Mouse (Mus musculus) erythroid progenitor cell, adult 5-6 weeks (primary cell): ENCODE results near the gene Polr2g. TPM values are rescaled to one million over a fixed set of nuclear protein-coding genes. Genes with fewer than 3 reads are reported as not detected.

Source experiments
- ATAC-seq: replicated peaks from 2 replicates; pipeline ENCODE4 v1.8.0; 2016; ENCODE audit warnings: moderate number of reproducible peaks, mild to moderate bottlenecking, moderate TSS enrichment, inconsistent platforms; ENCODE audit not compliant: poor library complexity, low FRiP score, severe bottlenecking
- total RNA-seq, 2 experiments: library from RNA; stranded (forward) in 1 of 2; stranded (reverse) in 1 of 2; fragments of 150-400 nt in 1 of 2; fragments of 186-747, 209-891 nt in 1 of 2; gene quantifications; 2 replicates each; pipeline versions ENCODE4 v1.2.3 to v1.2.4; 2015 to 2017; ENCODE audit warnings: low replicate concordance in 2 of 2

Polr2g gene
- total RNA-seq, 2 experiments from 2014 or later: 16.5 to 49.0 TPM

DNA sequence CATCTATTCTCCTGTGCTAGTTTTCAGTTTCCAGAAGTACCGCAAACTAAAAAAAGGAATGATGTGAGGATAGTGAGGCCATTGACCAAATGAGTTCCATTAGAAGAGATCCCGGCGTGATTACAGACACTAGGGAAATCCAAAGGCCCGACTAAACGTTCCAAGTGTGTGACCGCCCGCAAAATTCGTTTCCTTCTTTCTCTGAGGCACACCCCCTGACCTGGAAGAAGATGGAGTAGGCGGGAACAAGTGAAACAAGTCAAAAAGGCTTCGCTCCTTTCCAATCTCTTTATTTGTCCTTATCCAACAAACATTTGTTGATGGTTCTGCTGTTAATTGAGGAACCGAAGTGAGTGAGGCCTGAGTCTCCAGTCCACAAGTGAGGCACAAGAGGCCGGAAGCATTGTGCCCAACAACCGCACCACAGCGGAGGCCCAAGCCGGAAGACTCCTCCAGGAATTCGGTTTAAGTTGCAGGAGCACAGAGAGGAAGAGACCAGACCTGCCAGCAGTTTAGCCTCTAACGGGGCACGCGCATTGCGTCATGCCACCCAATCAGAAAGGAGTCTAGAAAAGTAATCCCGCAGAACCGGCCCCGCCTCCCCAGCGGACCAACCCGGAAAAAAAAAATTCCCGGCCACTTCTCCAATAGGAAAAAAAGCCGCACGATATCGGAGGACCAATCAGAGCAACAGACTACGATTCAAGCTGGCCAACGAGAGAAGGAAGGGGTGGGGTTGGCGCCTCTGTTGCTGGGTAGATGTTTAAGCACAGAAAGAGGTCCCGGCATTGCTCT, 20.6 kb upstream of the Polr2g start, which contains the start of gene Ttc9c:
Gene Ttc9c (minus strand): TSS at position 533 of the 795 bp plus-strand sequence.
- ATAC-seq: peak; percentile 78

DNA sequence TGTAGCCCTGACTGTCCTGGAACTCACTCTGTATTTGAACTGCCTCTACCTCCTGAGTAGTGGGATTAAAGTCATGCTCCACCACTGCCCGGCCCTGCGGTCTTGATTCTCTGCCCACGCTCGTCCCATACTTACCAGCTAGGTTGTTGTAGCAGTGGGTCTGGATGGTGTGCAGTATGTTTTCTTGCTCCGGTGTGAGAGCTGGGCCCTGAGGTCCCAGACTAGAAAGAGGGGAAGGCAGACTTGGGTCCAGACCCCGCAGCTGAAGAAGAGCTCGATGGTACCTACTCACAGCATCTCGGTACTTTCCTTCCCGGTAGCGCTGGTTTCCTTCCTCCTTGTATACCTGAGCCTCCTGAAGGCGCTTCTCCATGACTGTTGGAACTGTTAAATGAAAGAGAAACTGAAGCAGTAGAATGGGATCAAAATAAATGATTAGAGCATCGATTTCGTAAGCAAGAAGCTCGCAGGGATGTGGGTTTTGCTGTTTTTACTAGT, 20.0 kb upstream of the Polr2g start:
- no peak for ATAC-seq

DNA sequence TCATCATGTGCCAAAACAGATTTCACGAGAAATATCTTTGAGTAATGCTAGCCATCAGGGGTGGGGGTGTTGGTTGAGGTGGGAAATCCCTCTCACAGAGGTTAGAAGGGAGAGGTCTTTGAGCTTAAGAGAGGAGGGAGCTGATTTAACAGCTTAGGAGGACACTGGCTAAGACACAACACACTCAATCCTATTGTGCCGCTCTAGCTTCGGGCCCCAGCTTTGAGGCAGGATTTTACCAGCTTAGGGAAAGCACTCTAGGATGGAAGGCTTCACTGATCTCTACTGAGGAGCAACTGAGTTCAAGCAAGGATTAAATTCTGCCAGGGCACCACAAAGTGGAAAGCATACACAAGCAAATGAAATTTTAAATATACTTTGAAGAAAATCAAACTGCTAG, 18.6 kb upstream of the Polr2g start:
- no peak for ATAC-seq

DNA sequence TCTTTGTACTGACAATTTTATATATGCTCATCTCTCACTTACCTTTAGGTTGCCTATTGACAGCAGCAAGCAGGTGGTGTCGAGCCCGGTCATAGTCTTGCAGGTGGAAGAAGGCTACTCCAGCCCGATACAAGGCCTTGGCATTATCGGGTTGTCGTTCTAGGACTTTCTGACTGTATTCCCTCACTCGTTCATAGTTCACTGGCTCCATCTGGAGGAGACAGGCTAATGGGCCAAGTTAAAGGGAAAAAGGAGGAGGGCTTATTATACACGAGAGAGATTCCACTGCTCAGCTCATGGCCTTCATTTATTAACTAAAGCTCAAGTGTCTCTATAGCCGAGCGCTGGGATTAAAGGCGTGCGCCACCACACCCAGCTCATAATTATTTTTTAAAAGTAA, 17.4 kb upstream of the Polr2g start:
- no peak for ATAC-seq

DNA sequence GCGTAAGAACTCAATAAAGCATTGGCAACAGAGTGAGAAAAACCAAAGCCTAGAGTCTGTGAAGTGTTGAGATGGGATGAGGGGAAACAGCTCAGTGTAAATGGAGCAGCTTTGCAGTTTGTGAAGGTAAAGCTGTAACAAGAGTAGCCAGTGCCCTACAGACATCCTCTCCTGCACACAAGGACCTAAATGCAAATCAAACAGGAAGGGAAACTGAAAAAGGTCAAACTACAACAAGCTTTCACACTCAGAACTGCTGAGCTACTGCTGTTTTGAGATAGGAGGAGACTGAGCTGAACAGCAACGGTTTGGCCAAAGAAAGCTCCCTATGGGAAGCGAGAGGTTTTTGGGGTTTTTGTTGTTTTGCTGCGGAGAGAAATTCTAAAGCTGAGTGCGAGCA, 8.4 kb upstream of the Polr2g start:
- ATAC-seq: no peak

DNA sequence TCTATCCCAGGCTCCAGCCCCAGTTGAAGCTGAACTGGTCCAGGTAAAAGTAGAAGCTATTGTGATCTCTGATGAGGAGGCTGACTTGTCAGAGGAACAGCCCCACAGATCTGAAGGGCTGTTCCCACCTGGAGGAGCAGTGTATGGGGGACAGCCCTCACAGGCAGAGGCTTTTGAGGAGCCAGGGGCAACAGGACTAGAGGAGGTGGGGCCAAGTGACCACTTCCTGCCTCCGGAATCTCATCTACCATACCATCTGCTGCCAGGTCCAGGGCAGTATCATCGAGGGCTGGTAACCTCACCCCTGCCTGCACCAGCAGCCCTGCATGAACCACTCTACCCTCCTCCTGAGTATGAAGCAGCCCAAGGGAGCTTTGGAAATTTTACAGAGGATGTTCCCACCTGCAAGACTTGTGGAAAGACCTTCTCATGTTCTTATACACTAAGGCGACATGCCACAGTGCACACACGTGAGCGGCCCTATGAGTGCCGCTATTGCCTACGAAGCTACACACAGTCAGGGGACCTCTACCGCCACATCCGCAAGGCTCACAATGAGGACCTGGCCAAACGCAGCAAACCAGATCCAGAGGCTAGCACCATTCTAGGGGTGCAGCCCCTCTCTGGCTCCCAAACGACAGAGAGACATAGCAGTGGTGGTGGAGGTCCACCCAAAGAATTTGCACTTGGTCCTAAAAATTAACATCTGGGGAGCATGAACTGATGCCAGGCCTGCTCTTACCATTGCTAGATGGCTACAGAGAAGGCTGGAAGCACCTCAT, 5.7 kb upstream of the Polr2g start:
- no peak for ATAC-seq

DNA sequence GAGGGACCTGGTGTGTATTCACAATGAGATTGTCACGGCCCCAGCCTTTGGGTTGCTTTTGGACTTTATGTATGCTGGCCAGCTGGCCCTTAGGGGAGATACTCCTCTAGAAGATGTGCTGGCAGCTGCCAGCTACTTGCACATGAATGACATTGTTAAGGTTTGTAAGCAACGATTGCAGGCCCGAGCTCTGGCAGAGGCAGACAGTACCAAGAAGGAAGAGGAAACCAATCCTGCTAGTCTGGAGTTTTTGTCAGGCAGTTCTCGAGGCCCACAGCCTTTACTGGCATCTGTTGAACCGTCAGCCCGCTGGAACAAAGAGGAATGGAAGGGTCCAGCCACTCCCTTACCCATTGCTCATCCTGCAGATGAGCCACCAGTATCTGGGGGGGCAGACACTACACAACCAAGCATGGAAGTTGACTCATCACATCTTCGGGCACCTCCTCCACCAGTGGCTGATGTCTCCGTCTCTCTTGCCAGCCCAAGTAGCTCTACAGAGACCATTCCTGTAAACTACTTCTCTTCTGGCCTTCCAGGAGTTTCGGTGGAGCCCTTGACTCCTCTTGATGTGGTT, 4.9 kb upstream of the Polr2g start:
- no peak for ATAC-seq

DNA sequence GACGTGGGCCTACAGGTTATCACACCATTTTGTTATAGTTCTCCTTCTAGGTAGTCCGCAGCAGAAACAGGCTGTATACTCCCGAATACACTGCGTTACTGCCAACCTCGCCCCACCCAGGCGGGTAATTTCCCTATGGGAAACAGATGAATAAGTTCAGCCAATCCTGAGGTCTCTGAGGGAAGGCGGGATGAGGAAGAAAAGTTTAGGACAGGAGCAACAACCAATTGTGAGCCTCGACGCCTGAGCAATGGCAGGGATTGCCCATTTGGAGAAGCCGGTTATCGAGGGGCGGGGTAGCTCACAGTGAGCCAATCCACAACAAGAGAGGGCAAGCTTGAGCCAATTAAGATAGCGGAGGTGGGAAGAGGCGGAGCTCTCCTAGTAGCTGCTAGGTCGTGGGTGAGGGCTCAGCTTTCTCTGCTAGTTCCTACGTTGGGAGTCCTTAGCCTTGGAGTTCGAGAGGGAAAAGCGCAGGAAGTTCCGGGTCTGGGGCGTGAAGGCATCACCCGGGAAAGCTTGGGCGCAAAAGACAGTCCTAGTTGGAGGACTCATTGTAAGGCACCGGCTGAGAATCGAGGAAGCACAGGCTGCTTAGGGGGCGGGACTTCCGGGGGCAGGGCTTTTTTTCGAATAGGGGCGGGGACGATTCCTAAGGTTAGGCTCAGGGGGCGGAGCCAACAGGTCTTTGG, 3.9 kb upstream of the Polr2g start, which contains the start of gene Zbtb3:
Gene Zbtb3 (plus strand): TSS at position 426 of the 692 bp plus-strand sequence.
- ATAC-seq: peak; percentile 94

DNA sequence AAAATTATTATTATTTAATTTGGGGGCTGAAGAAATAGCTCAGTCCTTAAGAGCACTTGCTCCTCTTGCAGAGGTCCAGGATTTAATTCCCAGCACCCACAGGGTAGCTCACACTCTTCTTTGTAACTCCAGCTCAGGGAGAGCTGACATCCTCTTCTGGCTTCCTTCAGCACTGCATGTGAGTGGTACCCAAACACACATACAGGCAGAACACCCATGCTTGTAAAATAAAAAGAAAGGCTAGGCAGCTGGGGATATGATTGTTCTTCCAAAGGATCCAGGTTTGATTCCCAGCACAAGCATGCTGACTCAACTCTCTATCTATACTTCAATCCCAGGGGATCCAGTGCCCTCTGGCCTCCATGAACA, 554 bp upstream of the Polr2g start:
- ATAC-seq: no peak

DNA sequence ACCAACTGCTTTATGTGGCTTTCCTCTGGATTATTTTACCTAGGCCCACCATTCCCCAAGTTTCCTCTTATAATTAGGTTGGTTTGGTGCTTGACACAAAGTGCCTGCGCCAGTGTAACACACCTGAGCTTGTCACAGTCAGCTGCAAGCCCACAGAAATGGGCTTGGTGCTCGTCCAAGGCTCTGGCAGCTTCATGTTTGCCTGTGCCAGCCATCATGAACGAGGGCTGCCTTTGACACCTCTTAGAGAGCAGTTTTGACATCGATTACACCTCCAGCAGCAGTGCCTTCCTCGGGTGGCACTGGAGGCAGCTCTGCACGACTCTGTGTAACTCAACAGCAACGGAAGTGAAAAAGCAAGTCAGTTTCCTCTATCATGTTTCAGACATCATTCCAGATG, 8.2 kb downstream of the Polr2g start:
- ATAC-seq: no peak

DNA sequence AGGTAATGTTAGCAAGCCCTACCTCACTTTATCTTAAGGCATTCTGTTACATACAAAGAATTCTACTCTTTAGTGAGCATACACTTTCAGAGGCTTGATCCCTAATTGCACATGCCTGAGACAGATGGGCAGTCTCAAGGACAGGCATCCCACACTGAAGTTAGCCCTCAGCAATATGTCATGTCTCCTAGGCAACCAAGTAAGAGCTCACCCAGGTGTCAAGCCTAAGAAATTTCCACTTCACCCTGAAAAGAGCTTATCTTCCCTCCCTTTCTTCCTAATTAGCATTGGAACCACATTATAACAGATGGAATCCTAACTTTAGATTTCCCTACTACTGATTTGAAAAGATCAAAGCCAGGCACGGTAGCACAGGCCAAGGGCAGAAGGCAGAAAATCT, 9.2 kb downstream of the Polr2g start:
- ATAC-seq: no peak

DNA sequence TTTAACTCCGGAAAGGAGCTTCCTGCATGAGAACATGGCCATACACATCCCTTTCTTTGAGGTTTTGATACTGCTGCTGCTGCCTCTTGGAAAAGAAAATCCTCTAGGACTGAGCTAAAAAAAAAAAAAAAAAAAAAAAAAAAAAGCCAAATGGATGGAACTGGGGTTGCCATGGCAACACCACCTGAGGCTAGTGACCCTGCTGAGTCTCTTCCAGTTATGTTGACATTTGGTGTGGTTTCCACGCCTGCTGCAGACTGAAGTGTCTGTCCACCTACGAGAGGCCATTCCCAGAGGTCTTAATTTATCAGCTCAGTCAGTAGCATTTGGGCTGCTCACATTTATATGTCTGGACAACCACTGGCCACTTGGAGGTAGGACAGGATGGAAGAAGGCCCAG, 9.9 kb downstream of the Polr2g start:
- ATAC-seq: no peak

DNA sequence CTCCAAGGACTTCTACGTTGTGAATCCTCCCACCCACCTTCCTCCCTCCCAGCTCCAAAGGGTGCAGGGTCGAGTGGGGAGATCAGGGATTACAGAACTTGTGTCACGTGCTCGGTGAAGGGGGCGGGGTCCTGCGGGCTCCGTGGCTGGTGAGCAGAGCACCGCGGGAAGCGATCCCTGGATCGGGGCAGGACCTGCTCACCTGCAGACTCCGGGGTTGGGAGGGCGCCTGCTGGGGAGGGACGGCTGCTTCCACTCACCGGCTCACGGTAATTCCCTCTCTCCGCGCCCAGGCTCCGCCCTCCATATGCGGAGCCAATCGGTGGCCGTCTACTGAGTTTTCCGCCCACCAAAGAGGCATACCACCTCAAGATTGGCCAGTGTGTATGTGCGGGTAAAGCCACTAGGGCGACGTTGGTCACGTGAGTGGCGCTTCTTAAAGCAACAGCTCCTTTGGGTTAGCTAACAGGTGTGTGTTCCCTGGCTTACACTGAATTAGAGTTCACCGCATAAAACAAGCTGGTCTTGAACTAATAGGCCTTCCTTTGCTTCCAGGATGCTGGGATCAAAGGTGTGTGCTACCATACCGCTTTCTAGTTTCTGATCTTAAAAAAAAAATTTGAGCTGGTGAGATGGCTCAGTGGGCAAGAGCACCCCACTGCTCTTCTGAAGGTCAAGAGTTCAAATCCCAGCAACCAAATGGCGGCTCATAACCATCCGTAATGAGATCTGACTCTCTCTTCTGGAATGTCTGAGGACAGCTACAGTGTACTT, 12.2 kb downstream of the Polr2g start, which contains the start of gene Taf6l:
Gene Taf6l (minus strand): TSS at position 410 of the 774 bp plus-strand sequence.
- ATAC-seq: peak; percentile 99

DNA sequence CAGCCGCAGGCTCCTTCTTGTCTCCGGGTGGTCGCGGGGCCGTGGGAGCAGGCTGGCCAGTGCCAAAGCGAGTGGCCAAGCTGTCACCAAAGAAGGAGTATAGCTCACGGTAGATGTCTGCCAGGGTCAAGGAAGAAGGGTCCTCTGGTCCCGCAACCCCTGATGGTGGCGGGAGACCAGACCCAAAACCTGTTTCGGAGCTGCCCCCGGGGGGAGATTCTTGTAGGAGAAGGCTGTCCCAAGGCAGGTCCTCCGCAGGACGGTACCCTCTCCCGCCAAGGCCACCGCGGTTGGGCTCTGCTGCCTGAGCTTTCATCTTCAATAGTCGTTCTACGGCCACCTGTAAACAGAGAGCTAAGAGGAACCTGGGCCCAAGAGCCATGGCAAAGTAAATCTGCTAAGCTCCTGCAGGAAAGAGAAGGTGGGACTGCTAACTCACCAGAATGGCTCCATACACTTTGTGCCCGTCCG, 23.4 kb downstream of the Polr2g start:
- ATAC-seq: no peak

DNA sequence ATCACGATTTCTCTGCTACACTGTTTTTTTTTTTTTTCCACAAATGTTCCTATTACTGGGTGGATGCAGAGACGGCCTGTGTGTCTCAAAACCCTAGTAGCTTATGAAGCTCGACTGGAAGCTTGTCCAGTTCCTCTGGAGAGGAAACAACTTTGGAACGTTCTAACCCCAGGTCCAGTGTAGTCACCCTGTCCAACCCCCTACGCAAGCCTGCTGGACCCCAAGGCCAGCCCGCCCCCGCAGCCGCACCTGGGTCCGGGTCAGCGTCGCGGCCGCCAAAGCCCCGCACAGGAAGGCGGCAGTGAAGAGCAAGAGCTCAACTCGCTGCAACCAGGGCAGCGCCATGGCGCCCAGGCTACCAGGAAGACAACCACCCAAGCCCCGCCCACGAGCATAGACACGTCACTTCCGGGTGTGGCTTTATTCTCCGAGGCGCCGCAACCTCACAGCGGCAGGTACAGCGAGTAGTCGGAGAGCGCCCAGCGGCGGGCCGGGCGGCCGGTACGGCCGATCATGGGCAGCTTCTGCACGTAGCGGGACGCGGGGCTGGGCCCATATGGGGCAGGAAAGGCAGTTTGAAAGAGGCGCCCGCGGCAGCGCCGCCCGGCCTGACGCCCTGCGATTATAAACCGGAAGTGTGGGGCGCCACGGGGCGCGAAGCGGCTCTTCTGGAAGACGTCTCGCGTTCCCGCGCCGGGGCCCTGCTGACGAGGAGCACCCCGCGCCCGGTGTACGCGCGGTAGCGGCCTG, 24.1 kb downstream of the Polr2g start, which contains the start of gene Tmem179b:
Gene Tmem179b (minus strand): TSS at position 382 of the 750 bp plus-strand sequence.
- peak; percentile 86 for ATAC-seq

DNA sequence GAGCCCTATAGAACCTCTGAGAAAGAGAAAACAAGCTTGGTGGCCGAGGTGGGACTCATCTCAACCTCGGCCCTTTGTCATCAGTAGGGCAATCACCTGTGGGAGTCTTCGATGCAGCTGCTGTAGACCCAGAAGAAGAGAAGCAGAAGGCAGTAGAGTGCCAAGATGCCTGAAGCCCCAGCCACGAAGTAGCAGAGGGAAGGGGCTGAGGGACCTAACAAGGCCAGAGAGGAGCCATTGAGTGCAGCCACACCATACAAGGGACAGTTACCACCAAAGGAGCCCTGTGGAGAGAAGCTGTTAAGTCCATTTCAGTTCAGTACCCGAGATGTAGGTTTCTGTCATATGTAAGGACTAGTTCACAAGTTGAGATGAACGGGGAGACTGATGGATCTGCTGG, 25.0 kb downstream of the Polr2g start:
- no peak for ATAC-seq

DNA sequence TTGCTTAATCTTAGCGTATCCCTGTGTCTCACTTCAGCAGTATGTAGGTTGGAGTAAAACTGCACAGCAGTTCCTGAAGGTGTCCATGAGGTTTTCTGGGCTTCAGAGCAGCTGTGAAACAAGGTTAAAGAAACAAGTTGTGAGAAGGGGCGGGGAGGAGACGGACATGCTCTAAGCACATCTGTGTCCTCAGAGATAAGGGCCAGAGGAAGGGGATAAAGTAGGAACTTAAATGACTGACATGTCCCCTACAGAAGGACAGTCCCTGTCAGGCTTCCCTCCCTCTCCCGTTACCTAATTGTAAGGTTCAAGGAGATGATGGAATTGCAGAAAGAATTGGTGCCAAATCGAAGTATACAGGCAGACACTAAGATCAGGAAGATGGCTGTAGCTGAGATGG, 25.4 kb downstream of the Polr2g start:
- ATAC-seq: peak; percentile 35

DNA sequence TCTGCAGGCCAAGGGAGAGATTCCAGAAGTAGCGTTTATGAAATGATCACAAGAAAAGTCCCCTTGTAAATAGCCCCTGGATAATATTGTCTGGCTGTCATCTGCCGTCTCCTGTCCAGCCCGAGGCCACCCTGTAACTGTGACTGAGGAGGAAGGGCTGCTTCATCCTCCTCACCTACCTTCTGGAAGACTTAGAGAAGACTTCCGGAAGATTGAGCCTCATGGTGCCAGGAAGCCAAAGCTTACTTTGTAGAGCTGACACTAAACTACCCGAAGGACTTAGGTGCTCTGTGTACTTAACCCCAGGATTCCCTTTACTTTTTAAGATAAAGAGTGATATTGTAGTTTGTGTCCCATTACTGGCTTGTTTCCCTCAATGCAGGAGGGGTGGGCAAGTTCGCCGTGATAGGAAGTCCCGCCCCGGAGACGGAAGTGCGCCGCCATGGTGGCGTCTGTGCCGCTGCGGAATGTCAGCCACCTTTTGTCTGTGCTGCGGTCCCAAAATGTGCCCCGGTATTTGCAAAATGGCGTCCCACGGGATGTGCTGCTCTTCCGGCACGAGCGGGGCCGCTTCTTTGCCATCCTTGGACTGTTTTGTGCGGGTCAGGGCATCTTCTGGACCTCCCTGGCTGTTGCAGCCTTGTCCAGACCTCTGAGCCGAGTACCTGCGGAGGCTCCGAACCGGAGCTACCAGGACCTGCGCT, 27.7 kb downstream of the Polr2g start, which contains the start of gene Tmem223:
Gene Tmem223 (plus strand): TSS at position 430 of the 704 bp plus-strand sequence.
- peak; percentile 66 for ATAC-seq
